Mouse (Mus musculus) B cell, adult 2 months (primary cell): ENCODE results near the gene Erich4.
"Not testable (repeated sequence)": the region's sequence is repeated elsewhere in the genome, so short reads cannot be mapped to it uniquely, and the experiment has no call there.

Source experiments
- DNase-seq, 2 experiments: peaks; one replicate each; pipeline ENCODE4 v3.0.0; 2022

The Erich4 gene

GRCm38 (mm10) chr7:25576793-25577437, 38.8 kb downstream of the Erich4 start:
- peak; percentile 73 to 80 for DNase-seq

- DNase-seq, result not testable (repeated sequence)
Observed at GRCm38 (mm10) chr7:25576308-25576707, 39.4 kb downstream of the Erich4 start.

GRCm38 (mm10) chr7:25575870-25576269, 39.8 kb downstream of the Erich4 start:
- no peak for DNase-seq

GRCm38 (mm10) chr7:25575105-25575504, 40.6 kb downstream of the Erich4 start:
- DNase-seq, result no peak

DNA sequence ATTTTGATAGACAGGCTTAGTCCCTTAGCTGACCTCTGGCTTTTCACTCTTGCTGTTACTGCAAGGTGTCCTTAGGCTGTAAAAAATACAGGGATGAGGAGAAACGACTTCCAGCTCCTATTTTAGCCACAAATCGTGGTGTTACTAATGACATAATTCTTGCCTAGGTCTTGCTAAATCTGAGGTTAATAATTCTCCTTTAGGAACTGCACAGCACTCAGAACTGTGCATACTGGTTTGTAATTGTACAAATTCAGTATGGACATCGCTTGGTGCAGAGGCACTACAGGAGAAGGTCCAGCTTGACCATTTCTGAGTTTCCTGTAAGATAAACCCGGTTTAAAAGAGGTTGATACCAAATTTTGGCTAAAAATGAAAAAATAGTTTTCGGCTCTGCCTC, 41.9 kb downstream of the Erich4 start:
- not testable (repeated sequence) for DNase-seq

- no peak for DNase-seq
Observed at GRCm38 (mm10) chr7:25568721-25569120, 47.0 kb downstream of the Erich4 start.
